Mouse (Mus musculus) neural tube, embryonic 12.5 days (tissue): Measurements from ENCODE around the gene Pde8a. TPM values are rescaled to one million over a fixed set of nuclear protein-coding genes. Genes with fewer than 3 reads are reported as not detected.

Experiments
- ATAC-seq: fragments of 200-750 bp; cut with Nextera tagmentation; 2 replicates; pipeline ENCODE4 v1.8.0; 2017; ENCODE audit warnings: low read depth, mild to moderate bottlenecking, moderate TSS enrichment, moderate library complexity; ENCODE audit not compliant: low FRiP score
- H3K27ac ChIP-seq: fragments of 300-500 bp; sonication (generic); 2 replicates; pipeline ENCODE4 v1.5.1; 2016
- H3K27me3 ChIP-seq: fragments of 300-500 bp; sonication (generic); replicated peaks from 2 replicates; pipeline ENCODE4 v1.6.1; 2016; ENCODE audit warnings: mild to moderate bottlenecking
- H3K36me3 ChIP-seq: fragments of 300-500 bp; sonication (generic); 2 replicates; pipeline ENCODE4 v1.6.1; 2016; ENCODE audit warnings: mild to moderate bottlenecking
- H3K4me1 ChIP-seq: fragments of 300-500 bp; sonication (generic); 2 replicates; pipeline ENCODE4 v1.6.1; 2016
- H3K4me2 ChIP-seq: fragments of 300-500 bp; sonication (generic); replicated peaks from 2 replicates; pipeline ENCODE4 v1.6.1; 2016; ENCODE audit warnings: mild to moderate bottlenecking
- H3K4me3 ChIP-seq: fragments of 300-500 bp; sonication (generic); 2 replicates; pipeline ENCODE4 v1.5.1; 2016
- H3K9ac ChIP-seq: fragments of 300-500 bp; sonication (generic); 2 replicates; pipeline ENCODE4 v1.6.1; 2016; ENCODE audit warnings: mild to moderate bottlenecking
- H3K9me3 ChIP-seq: fragments of 300-500 bp; sonication (generic); 2 replicates; pipeline ENCODE4 v1.6.1; 2016; ENCODE audit warnings: mild to moderate bottlenecking
- WGBS: fragments of 180-500 bp; shearing (Covaris S2); methylation state at CpG from one replicate; pipeline ENCODE4 v1.1.7; 2016; 5-methylcytosine and 5-hydroxymethylcytosine counted together
- polyA plus RNA-seq: library from polyadenylated mRNA; unstranded; fragments of >200 nt; fragmentation: Nextera tagmentation; extraction: Ambion mirVana; gene quantifications from 2 replicates; pipeline ENCODE4 v1.2.1, GENCODE M21; 2016

Gene Pde8a
- polyA plus RNA-seq, 1 experiment from 2014 or later = 3.7 TPM

DNA sequence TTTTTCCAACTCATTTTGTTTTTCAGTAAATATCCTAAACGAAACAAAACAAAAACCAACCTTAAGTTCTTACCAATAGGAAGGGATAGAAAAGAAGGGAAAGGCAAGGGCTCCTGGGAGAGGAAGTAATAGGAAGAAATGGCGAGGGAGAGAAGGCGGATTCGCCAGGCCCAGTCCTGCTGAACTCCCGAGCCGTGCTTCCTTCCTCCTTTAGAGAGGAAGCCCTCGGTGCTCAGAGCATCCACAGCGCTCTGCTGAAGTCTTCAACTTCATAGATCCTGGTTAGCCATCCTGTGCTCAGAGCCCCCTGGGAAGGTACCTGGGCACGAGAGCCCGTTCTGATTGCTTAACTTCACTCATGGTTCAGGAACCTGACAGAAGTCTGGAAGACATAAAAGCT, 114.3 kb downstream of the Pde8a start:
- WGBS = 86% methylated on average over 10 of the region's 10 CpGs
- no peak overlapping the region for H3K27ac ChIP-seq
- H3K36me3 ChIP-seq = peaks cover 11% of the 10 kb centered on the region

DNA sequence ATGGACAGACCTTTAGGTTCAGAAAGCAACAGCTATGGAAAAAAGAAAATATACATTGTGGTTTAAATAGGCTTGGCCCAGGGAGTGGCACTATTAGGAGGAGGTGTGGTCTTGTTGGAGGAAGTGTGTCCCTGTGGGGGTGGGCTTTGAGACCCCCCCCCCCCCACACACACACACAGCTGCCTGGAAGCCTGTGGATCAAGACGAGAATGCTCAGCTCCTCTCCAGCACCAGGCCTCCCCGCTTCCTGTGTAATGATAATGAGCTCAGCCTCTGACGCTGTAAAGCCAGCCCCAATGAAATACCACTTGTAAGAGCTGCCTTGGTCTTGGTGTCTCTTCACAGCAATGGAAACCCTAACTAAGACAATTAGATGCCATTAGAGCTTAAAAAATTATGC, 117.4 kb downstream of the Pde8a start:
- no peak for ATAC-seq
- Histone ChIP-seq H3K27ac (no peak overlapping the region), H3K4me2 (no peak overlapping the region)

More for the DNA sequence above, 114.3 kb downstream of the Pde8a start:
- Histone ChIP-seq H3K27me3 (no peaks in the 10 kb centered on the region), H3K4me2 (no peak overlapping the region), H3K4me3 (no peak overlapping the region), H3K4me1 (no peaks in the 10 kb centered on the region), H3K9me3 (no peaks in the 10 kb centered on the region), H3K9ac (no peak overlapping the region)
- ATAC-seq = no peak

DNA sequence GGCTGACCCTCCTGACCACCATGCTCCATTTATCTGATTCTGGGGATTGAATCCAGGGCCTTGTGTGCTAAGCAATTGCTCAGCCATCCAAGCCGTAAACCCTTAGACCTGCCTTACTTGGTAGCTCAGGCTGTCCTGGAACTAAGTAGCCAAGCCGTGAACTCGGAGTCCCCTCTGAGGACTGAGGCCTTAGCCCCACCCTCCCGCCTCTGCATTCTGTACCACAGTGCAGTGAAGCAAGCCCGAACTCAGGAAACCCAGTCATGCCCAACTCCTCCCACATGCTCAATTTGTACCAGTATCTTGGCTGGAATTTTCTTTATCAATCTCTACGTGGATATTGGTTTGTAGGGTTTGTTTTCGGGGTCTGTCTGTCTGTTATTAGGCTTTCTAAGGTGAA, 118.5 kb downstream of the Pde8a start:
- H3K4me3 ChIP-seq = no peak overlapping the region
- no peaks in the 10 kb centered on the region for H3K27me3 ChIP-seq
- peaks cover 24% of the 10 kb centered on the region for H3K36me3 ChIP-seq
- no peak overlapping the region for H3K9ac ChIP-seq
- no peak overlapping the region for H3K27ac ChIP-seq
- WGBS = 82% methylated on average over 7 of the region's 7 CpGs
- H3K4me1 ChIP-seq = peaks cover 7% of the 10 kb centered on the region; the same call in 1 of the 2 replicates
- no peak for ATAC-seq
- H3K4me2 ChIP-seq = no peak overlapping the region
- no peaks in the 10 kb centered on the region for H3K9me3 ChIP-seq

More for the DNA sequence above, 117.4 kb downstream of the Pde8a start:
- no peaks in the 10 kb centered on the region for H3K27me3 ChIP-seq
- no peak overlapping the region for H3K4me3 ChIP-seq
- 12% methylated on average over 3 of the region's 3 CpGs for WGBS
- peaks cover 22% of the 10 kb centered on the region for H3K36me3 ChIP-seq
- peaks cover 1% of the 10 kb centered on the region; the same call in 1 of the 2 replicates for H3K4me1 ChIP-seq
- H3K9ac ChIP-seq = no peak overlapping the region
- no peaks in the 10 kb centered on the region for H3K9me3 ChIP-seq

DNA sequence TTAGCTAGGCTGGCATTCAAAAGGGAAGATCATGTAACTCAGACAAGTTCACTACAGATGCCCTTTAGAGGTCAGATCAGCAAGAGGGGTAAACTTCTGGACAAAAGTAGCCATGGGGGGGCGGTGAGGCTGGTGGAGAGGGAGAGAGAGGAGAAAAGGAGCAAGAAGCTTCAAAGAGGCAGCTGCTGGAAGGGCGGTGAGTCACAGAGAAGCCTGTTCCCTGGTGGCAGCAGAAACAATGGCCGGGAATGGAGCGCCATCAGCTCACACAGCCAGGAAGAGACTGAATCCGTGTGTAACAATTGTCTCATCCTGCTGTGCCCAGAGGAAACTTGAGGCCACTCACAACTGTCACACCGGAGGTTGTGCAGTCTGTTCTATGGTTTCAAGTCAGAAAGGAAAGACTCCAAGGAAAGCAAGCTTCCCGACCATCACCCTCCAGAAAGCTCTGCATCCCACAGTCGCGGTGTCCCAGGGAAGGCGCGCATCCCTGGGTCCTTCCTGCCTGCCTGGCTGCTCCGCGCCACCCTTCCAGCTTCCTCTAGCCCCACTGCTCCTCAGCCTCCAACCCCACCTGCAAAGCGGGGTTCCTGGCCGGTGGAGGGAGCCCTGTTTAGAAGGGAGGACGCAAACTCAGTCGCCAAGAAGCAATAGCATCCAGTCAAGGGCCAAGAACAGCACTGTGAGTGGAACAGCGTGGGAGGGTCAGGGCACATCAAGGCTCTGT, 122.5 kb downstream of the Pde8a start:
- Histone ChIP-seq H3K27me3 (no peaks in the 10 kb centered on the region), H3K9me3 (no peaks in the 10 kb centered on the region), H3K4me1 (peaks cover 7% of the 10 kb centered on the region; the same call in 1 of the 2 replicates), H3K9ac (no peak overlapping the region), H3K36me3 (peaks cover 44% of the 10 kb centered on the region), H3K4me3 (no peak overlapping the region), H3K4me2 (no peak overlapping the region), H3K27ac (no peak overlapping the region)
- 63% methylated on average over 18 of the region's 18 CpGs for WGBS
- ATAC-seq = no peak

DNA sequence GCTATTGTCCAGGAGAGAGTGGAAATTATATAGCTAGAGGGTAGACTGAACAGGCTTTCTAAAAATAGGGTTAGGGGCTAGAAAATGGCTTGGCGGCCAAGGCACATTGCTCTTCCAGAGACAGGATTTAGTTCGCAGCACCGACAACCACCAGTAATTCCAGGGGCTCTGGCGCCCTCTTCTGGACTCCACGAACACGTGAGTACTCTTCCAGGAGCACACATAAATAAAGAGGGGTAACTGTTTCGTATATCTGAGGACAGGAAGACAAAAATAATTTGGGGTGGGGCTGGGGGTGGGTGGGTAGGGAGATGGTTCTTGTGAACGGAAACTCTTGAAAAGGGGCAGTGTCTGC, 123.0 kb downstream of the Pde8a start:
- H3K27ac ChIP-seq = no peak overlapping the region
- ATAC-seq = no peak
- H3K4me2 ChIP-seq = no peak overlapping the region
- 38% methylated on average over 8 of the region's 8 CpGs for WGBS
- no peaks in the 10 kb centered on the region for H3K9me3 ChIP-seq
- peaks cover 49% of the 10 kb centered on the region for H3K36me3 ChIP-seq
- peaks cover 7% of the 10 kb centered on the region; the same call in 1 of the 2 replicates for H3K4me1 ChIP-seq
- no peak overlapping the region for H3K9ac ChIP-seq
- no peak overlapping the region for H3K4me3 ChIP-seq
- H3K27me3 ChIP-seq = no peaks in the 10 kb centered on the region

DNA sequence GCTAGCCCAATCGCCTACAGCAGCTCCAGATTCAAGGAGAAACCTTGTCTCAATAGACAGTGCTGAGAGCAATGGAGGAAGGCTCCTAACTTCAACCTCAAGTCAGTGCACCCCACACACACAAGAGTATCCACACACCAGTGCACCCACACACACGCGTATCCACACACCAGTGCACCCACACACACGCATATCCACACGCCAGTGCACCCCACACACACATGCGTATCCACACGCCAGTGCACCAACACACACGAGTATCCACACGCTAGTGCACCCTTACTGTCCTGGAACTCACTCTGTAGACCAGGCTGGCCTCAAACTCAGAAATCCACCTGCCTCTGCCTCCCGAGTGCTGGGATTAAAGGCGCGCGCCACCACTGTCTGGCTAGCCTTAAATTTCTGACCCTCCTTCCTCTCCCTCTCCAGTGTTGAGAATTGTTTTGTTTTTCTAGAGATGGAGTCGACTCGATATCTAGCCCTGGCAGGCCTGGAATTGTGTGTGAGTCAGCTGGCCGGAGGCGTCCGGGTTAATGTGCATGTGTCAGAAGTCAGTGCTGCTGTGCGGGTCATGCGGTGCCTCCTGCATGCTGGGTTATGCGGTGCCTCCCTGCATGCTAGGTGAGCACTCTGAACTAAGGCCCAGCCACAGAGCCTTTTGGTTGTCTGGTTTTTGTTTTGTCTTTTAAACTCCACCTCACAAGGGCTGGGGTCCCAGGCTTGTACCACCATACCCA, 124.6 kb downstream of the Pde8a start:
- no peak overlapping the region for H3K27ac ChIP-seq
- no peak overlapping the region for H3K4me3 ChIP-seq
- H3K4me1 ChIP-seq = peaks cover 10% of the 10 kb centered on the region
- H3K27me3 ChIP-seq = no peaks in the 10 kb centered on the region
- no peaks in the 10 kb centered on the region for H3K9me3 ChIP-seq
- 95% methylated on average over 21 of the region's 21 CpGs for WGBS
- H3K9ac ChIP-seq = no peak overlapping the region
- peaks cover 54% of the 10 kb centered on the region for H3K36me3 ChIP-seq
- no peak overlapping the region for H3K4me2 ChIP-seq
- ATAC-seq = no peak

DNA sequence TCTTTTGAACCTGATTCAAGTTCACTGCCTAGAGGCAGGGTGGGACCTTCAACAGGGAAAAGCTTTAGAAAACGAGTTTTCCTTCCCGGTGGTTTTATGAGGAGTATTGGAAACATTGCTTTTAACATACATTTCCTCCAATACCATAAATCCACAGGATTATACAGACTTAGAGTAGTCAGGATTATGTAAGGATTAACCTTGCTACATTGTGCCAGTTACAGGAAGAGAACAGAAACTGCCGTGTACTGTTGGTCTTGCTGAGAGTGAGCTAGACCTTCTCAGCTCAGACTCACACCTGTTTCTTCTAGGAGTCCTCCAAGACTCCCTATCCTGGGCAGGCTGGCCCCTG, 125.1 kb downstream of the Pde8a start:
- Histone ChIP-seq H3K4me3 (no peak overlapping the region), H3K36me3 (peaks cover 57% of the 10 kb centered on the region), H3K4me2 (no peak overlapping the region), H3K27ac (no peak overlapping the region), H3K4me1 (peaks cover 15% of the 10 kb centered on the region), H3K9ac (no peak overlapping the region), H3K27me3 (no peaks in the 10 kb centered on the region), H3K9me3 (no peaks in the 10 kb centered on the region)
- ATAC-seq = no peak
- 92% methylated on average over 3 of the region's 3 CpGs for WGBS

DNA sequence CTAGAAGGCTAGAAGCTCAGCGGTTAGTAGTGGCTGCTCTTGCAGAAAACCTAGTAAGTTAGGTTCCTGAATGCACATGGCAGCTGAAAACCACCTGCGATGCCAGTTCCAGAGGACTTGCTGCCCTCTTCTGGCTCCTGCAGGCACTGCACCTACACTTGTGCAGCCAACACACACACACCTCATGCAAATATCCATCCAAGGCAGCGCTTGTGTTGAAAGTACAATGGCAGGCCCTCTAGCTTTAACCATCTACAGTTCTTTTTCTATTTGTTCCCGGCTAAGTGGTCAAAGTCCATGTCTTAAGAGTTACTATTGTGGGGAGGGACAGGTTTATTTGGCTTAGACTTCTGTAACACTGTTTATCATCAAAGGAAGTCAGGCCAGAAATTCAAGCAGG, 126.4 kb downstream of the Pde8a start:
- peaks cover 21% of the 10 kb centered on the region for H3K4me1 ChIP-seq
- no peak for ATAC-seq
- no peak overlapping the region for H3K27ac ChIP-seq
- H3K4me2 ChIP-seq = no peak overlapping the region
- H3K9ac ChIP-seq = no peak overlapping the region
- WGBS = 85% methylated on average over 4 of the region's 4 CpGs
- no peaks in the 10 kb centered on the region for H3K9me3 ChIP-seq
- H3K27me3 ChIP-seq = no peaks in the 10 kb centered on the region
- H3K36me3 ChIP-seq = peaks cover 61% of the 10 kb centered on the region
- H3K4me3 ChIP-seq = no peak overlapping the region

DNA sequence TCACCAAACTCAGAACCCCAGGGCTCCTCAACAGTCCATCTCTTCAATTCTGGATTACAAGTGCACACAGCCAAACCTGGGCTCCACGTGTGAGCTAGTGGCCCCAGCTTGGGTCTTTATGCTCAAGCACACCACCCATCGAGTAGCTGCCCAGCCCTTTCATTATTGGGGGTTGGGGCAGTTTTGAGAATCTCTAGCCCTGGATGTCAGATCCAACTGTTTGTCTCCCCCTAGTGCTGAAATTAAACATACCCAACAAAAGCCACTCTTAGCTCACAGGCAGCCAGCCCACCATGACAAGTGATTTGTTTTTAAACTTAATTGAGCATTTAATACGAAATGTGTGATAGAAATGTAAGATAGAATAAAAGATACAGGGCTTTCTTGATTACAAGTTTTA, 128.2 kb downstream of the Pde8a start:
- Histone ChIP-seq H3K36me3 (peaks cover 53% of the 10 kb centered on the region), H3K27ac (no peak overlapping the region), H3K27me3 (no peaks in the 10 kb centered on the region), H3K9me3 (no peaks in the 10 kb centered on the region), H3K4me1 (peaks cover 14% of the 10 kb centered on the region), H3K4me2 (no peak overlapping the region), H3K4me3 (no peak overlapping the region), H3K9ac (no peak overlapping the region)
- 64% methylated on average over 3 of the region's 3 CpGs for WGBS
- ATAC-seq = no peak

DNA sequence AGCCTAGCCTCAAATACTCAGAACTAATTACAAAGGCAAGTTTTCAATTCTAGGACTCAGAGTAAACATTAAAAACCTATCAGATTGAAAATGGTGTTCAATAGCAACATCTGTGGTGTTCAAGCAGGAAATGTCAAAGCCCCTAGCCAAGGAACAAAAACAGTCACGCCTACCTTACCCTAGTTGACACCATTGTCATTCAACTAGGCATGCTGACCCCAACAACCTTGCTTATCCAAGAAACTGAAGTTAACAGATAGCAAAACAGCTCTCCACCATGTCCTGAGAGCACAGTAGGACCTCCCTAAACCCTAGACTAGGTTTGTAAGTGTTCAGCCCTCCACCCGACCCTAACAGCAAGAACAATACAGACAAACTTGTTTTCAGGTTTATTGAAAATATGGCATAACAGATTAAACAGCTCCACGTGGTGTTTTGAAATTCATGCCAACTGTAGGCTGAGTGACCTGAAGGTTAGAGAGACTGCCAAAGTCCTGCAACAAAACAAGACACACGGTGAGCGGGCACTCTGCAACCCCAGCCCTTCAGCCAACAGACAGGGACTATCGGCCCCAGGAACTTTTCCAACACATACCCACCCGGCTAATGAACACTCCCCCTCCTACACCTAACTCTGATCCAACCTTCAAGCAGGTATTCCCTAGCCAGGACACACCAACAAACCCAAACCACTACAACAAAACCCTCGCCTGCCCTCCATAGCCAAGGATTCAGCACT, 129.1 kb downstream of the Pde8a start:
- H3K36me3 ChIP-seq = peaks cover 53% of the 10 kb centered on the region
- no peak for ATAC-seq
- no peak overlapping the region for H3K27ac ChIP-seq
- H3K9ac ChIP-seq = peak overlapping the region; percentile 97
- peaks cover 14% of the 10 kb centered on the region for H3K4me1 ChIP-seq
- 82% methylated on average over 8 of the region's 8 CpGs for WGBS
- H3K27me3 ChIP-seq = no peaks in the 10 kb centered on the region
- H3K4me2 ChIP-seq = peak overlapping the region; percentile 94
- peak overlapping the region; percentile 94 for H3K4me3 ChIP-seq
- H3K9me3 ChIP-seq = no peaks in the 10 kb centered on the region

DNA sequence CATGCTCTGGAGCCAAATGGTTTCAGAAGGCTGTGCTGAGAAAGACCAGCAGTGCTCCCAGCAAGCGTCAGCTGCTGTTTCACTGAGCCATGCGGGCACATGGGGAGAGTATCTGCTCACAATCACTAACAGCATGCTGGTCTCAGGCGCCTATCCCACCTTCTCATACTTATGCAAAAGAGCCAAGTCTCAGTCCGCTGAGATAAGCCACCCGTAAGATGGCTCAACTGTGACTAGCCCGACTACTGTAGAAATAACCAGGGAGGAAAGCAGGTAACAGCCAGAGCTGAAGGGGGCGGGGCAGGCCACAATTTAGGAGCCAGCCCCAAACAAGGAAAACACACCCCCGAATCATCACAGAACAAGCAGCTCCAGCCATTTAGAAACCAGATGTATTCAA, 129.9 kb downstream of the Pde8a start:
- H3K27ac ChIP-seq = no peak overlapping the region
- H3K4me2 ChIP-seq = peak overlapping the region; percentile 94
- 55% methylated on average over 8 of the region's 8 CpGs for WGBS
- H3K27me3 ChIP-seq = no peaks in the 10 kb centered on the region
- ATAC-seq = no peak
- peaks cover 45% of the 10 kb centered on the region for H3K36me3 ChIP-seq
- H3K9me3 ChIP-seq = no peaks in the 10 kb centered on the region
- H3K4me1 ChIP-seq = peaks cover 14% of the 10 kb centered on the region
- H3K9ac ChIP-seq = peak overlapping the region; percentile 97
- peak overlapping the region; percentile 94 for H3K4me3 ChIP-seq

DNA sequence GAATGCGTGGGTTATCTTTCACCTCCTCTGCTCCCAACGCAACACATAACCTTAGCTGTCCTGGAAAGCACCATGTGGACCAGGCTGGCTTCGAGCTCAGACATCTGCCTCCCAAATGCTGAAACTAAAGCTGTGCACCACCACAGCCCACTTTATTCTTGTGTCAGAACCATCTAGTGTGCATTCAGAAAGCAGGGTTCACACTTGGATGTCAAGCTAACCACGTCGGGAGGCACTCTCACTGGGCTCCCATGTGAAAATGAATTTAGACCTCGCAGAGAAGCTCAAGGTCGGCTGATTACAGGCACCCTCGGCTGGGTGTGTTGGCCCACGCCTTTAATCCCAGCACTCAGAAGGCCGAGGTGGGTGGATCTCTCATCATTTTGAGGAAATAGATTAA, 130.4 kb downstream of the Pde8a start:
- no peaks in the 10 kb centered on the region for H3K9me3 ChIP-seq
- peak overlapping the region; percentile 97 for H3K9ac ChIP-seq
- ATAC-seq = no peak
- no peak overlapping the region for H3K27ac ChIP-seq
- peaks cover 41% of the 10 kb centered on the region for H3K36me3 ChIP-seq
- peak overlapping the region; percentile 94 for H3K4me3 ChIP-seq
- 24% methylated on average over 10 of the region's 10 CpGs for WGBS
- H3K27me3 ChIP-seq = no peaks in the 10 kb centered on the region
- peaks cover 14% of the 10 kb centered on the region for H3K4me1 ChIP-seq
- peak overlapping the region; percentile 94 for H3K4me2 ChIP-seq
